Mouse (Mus musculus): Measurements from ENCODE around the gene Gm43064. TPM values are rescaled to one million over a fixed set of nuclear protein-coding genes. Genes with fewer than 3 reads are reported as not detected.
A peak's percentile ranks its signal among the peaks of the same experiment; 100 is the strongest.

Gene Gm43064
- polyA plus RNA-seq, 1 experiment from 2014 or later: not detected

DNA sequence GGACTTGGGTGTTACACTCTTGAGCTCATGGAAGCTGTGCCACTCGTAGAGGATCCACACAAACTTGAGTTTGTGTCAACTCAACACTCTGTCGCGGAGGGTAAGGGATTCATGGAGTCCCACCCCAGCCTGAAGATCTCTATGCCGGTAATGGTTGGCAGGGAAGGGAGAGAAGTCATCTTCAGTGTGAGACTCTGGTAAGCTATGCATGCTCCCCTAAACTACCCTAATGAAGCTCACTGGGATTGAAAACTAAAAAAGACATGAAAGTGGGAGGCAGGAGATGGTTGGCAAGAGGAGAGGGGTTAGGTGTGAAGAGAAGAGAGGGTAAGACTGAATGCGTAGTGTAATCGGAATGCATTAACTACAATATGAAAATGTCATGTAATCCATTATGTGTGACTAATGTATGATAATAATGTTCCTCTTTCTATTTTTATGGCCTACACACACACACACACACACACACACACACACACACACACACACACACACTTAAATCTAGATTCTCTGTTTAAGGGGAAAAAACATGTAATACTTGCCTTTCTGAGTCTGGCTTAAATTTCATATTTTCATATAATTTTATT is 48.7 kb downstream of the Gm43064 start:
- no peak for ATAC-seq
- Histone ChIP-seq H3K9ac (replicated peaks) (no peak overlapping the region), H3K4me3 (ENCODE audit: low read depth, low read length) (no peak overlapping the region), H3K9me3 (ENCODE audit: low read length) (no peaks in the 10 kb centered on the region), H3K4me2 (ENCODE audit: low read depth, low read length) (no peak overlapping the region), H3K27ac (ENCODE audit: low read depth) (peak overlapping the region; percentile 57), H3K27me3 (ENCODE audit: insufficient read depth, low read length) (no peaks in the 10 kb centered on the region), H3K36me3 (replicated peaks; ENCODE audit: insufficient read depth, low read length) (no peaks in the 10 kb centered on the region), H3K4me1 (ENCODE audit: insufficient read depth) (no peaks in the 10 kb centered on the region)
- TF ChIP-seq CTCF (IDR thresholded peaks at IDR 0.05; ENCODE audit: low read depth) (no peak), EP300 (IDR thresholded peaks at IDR 0.05; ENCODE audit: low read depth) (no peak)
- DNase-seq: no peak
- 79% methylated on average over 6 of the region's 6 CpGs for WGBS (ENCODE audit: insufficient replicate concordance)

GRCm38 (mm10) chr3:103858881-103859801 is 49.8 kb downstream of the Gm43064 start, which contains the start of gene Ptpn22:
Gene Ptpn22 (plus strand): TSS chr3:103859795.
- WGBS (ENCODE audit: insufficient replicate concordance): 28% methylated on average over 12 of the region's 12 CpGs
- Histone ChIP-seq H3K27ac (ENCODE audit: low read depth) (peak within 1 kb of the TSS; percentile 91), H3K4me3 (ENCODE audit: low read depth, low read length) (peak within 1 kb of the TSS; percentile 25), H3K9ac (replicated peaks) (peak within 1 kb of the TSS; percentile 1; the same call in 1 of the 2 replicates), H3K36me3 (replicated peaks; ENCODE audit: insufficient read depth, low read length) (no peaks in the 10 kb centered on the region), H3K9me3 (ENCODE audit: low read length) (no peaks in the 10 kb centered on the region), H3K4me2 (ENCODE audit: low read depth, low read length) (peak within 1 kb of the TSS; percentile 58), H3K27me3 (ENCODE audit: insufficient read depth, low read length) (no peaks in the 10 kb centered on the region), H3K4me1 (ENCODE audit: insufficient read depth) (no peaks in the 10 kb centered on the region)
- ATAC-seq (peak; percentile 78), DNase-seq (peak; percentile 26)
- TF ChIP-seq CTCF (IDR thresholded peaks at IDR 0.05; ENCODE audit: low read depth) (no peak), EP300 (IDR thresholded peaks at IDR 0.05; ENCODE audit: low read depth) (no peak)

GRCm38 (mm10) chr3:103859851-103860391 is 50.5 kb downstream of the Gm43064 start:
- no peaks in the 10 kb centered on the region for H3K36me3 ChIP-seq (replicated peaks; ENCODE audit: insufficient read depth, low read length)
- H3K27me3 ChIP-seq (ENCODE audit: insufficient read depth, low read length): no peaks in the 10 kb centered on the region
- DNase-seq (peak; percentile 38), ATAC-seq (peak; percentile 65)
- peak overlapping the region; percentile 1; the same call in 1 of the 2 replicates for H3K9ac ChIP-seq (replicated peaks)
- H3K9me3 ChIP-seq (ENCODE audit: low read length): no peaks in the 10 kb centered on the region
- no peaks in the 10 kb centered on the region for H3K4me1 ChIP-seq (ENCODE audit: insufficient read depth)
- peak overlapping the region; percentile 91 for H3K27ac ChIP-seq (ENCODE audit: low read depth)
- peak overlapping the region; percentile 58 for H3K4me2 ChIP-seq (ENCODE audit: low read depth, low read length)
- peak overlapping the region; percentile 25 for H3K4me3 ChIP-seq (ENCODE audit: low read depth, low read length)
- 30% methylated on average over 6 of the region's 6 CpGs for WGBS (ENCODE audit: insufficient replicate concordance)
- no peak for TF ChIP-seq EP300 (IDR thresholded peaks at IDR 0.05; ENCODE audit: low read depth)
- no peak for TF ChIP-seq CTCF (IDR thresholded peaks at IDR 0.05; ENCODE audit: low read depth)

- Histone ChIP-seq H3K9ac (replicated peaks) (no peak overlapping the region), H3K4me2 (ENCODE audit: low read depth, low read length) (no peak overlapping the region), H3K36me3 (replicated peaks; ENCODE audit: insufficient read depth, low read length) (no peaks in the 10 kb centered on the region), H3K27me3 (ENCODE audit: insufficient read depth, low read length) (no peaks in the 10 kb centered on the region), H3K27ac (ENCODE audit: low read depth) (no peak overlapping the region), H3K9me3 (ENCODE audit: low read length) (no peaks in the 10 kb centered on the region), H3K4me3 (ENCODE audit: low read depth, low read length) (no peak overlapping the region), H3K4me1 (ENCODE audit: insufficient read depth) (no peaks in the 10 kb centered on the region)
- DNase-seq (no peak), ATAC-seq (no peak)
- TF ChIP-seq EP300 (IDR thresholded peaks at IDR 0.05; ENCODE audit: low read depth): no peak
- no peak for TF ChIP-seq CTCF (IDR thresholded peaks at IDR 0.05; ENCODE audit: low read depth)
- WGBS (ENCODE audit: insufficient replicate concordance): 72% methylated on average over 4 of the region's 4 CpGs
Measured at GRCm38 (mm10) chr3:103862721-103863220, 53.4 kb downstream of the Gm43064 start.

DNA sequence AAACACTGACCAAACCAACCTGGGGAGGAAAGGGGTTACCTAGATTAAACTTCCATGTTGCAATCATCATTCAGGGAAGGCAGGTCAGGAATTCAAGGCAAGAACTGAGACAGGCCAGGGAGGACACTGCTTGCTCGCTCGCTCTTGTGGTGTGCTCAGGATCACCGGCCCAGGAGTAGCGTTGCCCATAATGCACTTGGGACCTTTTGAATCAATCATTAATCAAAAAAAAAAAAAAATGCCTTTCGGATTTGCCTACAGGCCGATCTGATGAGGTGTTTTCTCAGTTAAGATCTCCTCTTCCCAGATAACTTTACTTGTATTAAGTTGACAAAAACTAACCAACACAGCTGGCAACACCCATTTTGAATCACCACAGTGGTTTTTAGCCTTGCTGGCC is 54.8 kb downstream of the Gm43064 start:
- no peak for ATAC-seq
- Histone ChIP-seq H3K4me2 (ENCODE audit: low read depth, low read length) (no peak overlapping the region), H3K4me3 (ENCODE audit: low read depth, low read length) (no peak overlapping the region), H3K36me3 (replicated peaks; ENCODE audit: insufficient read depth, low read length) (no peaks in the 10 kb centered on the region), H3K27me3 (ENCODE audit: insufficient read depth, low read length) (no peaks in the 10 kb centered on the region), H3K4me1 (ENCODE audit: insufficient read depth) (no peaks in the 10 kb centered on the region), H3K9me3 (ENCODE audit: low read length) (no peaks in the 10 kb centered on the region), H3K9ac (replicated peaks) (no peak overlapping the region), H3K27ac (ENCODE audit: low read depth) (no peak overlapping the region)
- WGBS (ENCODE audit: insufficient replicate concordance): 80% methylated on average over 6 of the region's 6 CpGs
- TF ChIP-seq CTCF (IDR thresholded peaks at IDR 0.05; ENCODE audit: low read depth) (no peak), EP300 (IDR thresholded peaks at IDR 0.05; ENCODE audit: low read depth) (no peak)
- DNase-seq: no peak

DNA sequence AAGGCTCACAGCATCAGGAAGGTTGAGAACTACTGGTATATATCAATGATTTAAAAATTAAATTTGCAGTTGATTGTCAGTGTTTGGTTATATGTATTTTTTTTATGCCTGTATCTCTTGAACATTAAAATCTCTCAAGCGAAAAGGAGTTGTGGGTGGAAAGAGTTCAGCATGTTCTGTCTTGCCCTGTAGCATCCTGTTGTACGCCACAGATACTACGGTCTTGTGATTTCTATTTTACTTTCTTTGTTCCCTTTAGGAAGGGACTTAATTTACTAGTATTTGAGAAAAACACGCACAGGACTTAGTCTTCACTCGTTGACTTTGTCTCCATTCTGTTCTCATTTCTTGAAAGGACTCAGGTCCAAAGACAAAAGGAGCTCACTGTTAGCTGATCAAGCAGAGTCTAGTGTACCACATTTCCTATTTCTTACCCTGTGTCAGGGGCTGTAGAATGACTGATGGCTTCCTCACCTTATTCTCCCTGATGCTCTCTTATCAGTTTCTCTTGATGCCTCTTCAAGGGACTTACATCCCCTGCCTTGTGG is 58.1 kb downstream of the Gm43064 start:
- Histone ChIP-seq H3K4me2 (ENCODE audit: low read depth, low read length) (no peak overlapping the region), H3K9ac (replicated peaks) (no peak overlapping the region), H3K4me3 (ENCODE audit: low read depth, low read length) (no peak overlapping the region), H3K9me3 (ENCODE audit: low read length) (no peaks in the 10 kb centered on the region), H3K27ac (ENCODE audit: low read depth) (no peak overlapping the region), H3K36me3 (replicated peaks; ENCODE audit: insufficient read depth, low read length) (no peaks in the 10 kb centered on the region), H3K4me1 (ENCODE audit: insufficient read depth) (no peaks in the 10 kb centered on the region), H3K27me3 (ENCODE audit: insufficient read depth, low read length) (no peaks in the 10 kb centered on the region)
- TF ChIP-seq EP300 (IDR thresholded peaks at IDR 0.05; ENCODE audit: low read depth) (no peak), CTCF (IDR thresholded peaks at IDR 0.05; ENCODE audit: low read depth) (no peak)
- 76% methylated on average over 5 of the region's 5 CpGs for WGBS (ENCODE audit: insufficient replicate concordance)
- DNase-seq (no peak), ATAC-seq (no peak)
